Mouse (Mus musculus) left cerebral cortex, adult 6 months (tissue): ENCODE measurements around the gene Sh2d4b. TPM values are rescaled to one million over a fixed set of nuclear protein-coding genes. Genes with fewer than 3 reads are reported as not detected.

ENCODE experiments used
- long read RNA-seq, 2 experiments: library from polyadenylated mRNA; unstranded; transcript quantifications; one replicate each; pipeline ENCODE4 v2.0.0; 2019 to 2020
- polyA plus RNA-seq: library from polyadenylated mRNA; unstranded; fragments of <200 nt; fragmentation: Nextera tagmentation; gene quantifications from 2 replicates; pipeline ENCODE4 v1.2.3, GENCODE M21; 2021

The Sh2d4b gene
- 0.09 and 0.20 TPM in 2 replicates for polyA plus RNA-seq
- long read RNA-seq, experiment 1, result 0 reads
- long read RNA-seq, experiment 2, result 0 reads

DNA sequence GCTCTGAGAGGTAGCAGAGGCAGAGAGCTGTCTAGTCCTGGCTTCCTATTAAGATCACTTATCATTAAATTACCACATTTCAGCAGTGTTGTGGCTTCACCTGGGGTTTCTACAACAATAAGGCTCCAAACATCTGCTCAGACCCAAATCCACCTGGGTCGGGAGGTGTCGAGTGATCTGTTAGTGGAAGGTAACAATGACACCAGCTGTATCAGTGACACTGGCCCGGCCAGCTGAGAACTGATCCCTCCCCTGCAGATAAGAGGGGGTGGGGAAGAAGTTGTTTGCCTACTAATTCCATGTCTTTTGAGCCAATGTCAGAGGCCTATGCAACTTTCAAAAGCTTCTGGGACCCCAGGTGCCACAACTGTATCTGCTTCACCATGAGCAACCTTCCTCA is at the start of gene Sh2d4b:
Sh2d4b (minus strand) TSS at position 71 of the 400 bp plus-strand sequence.

Other genes with a start within 250 kb of the Sh2d4b start
- 24.2 and 28.3 TPM in 2 replicates for gene Tspan14, start 73.5 kb upstream of the Sh2d4b start, polyA plus RNA-seq
- 165 and 181 TPM in 2 replicates for gene Fam213a, start 120.5 kb upstream of the Sh2d4b start, polyA plus RNA-seq
- gene Dydc2, start 175.9 kb upstream of the Sh2d4b start, polyA plus RNA-seq, result 0.58 and 1.0 TPM in 2 replicates
- not detected in 2 replicates for gene Dydc1, start 179.6 kb upstream of the Sh2d4b start, polyA plus RNA-seq
- 0.04 TPM in 1 of 2 replicates, not detected in the other for gene Mat1a, start 211.8 kb upstream of the Sh2d4b start, polyA plus RNA-seq
- gene Sftpa1, start 238.5 kb upstream of the Sh2d4b start, polyA plus RNA-seq, result not detected in 2 replicates